Mouse (Mus musculus) embryonic fibroblast, embryonic 13.5 days (primary cell): Measurements from ENCODE around the gene Tes.

Experiments
- CTCF ChIP-seq: IDR thresholded peaks from 2 replicates; pipeline ENCODE4 v1.5.1; 2011; ENCODE audit warnings: mild to moderate bottlenecking, control low read depth, low read length, moderate library complexity, borderline replicate concordance; ENCODE audit not compliant: insufficient read depth
- POLR2A ChIP-seq: IDR thresholded peaks from 2 replicates; pipeline ENCODE4 v1.6.1; 2011; ENCODE audit warnings: low read depth, mild to moderate bottlenecking, control low read depth, low read length, moderate library complexity

GRCm38 (mm10) chr6:17055659-17056058 lies 9.3 kb upstream of the Tes start:
- TF ChIP-seq CTCF, result no peak
- no peak for TF ChIP-seq POLR2A
